Mouse (Mus musculus) MEL-GATA-1-ER (cell line): ENCODE results near the gene C1qa.
A peak's percentile ranks its signal among the peaks of the same experiment; 100 is the strongest.

Source experiments
- DNase-seq: peaks from one replicate; pipeline ENCODE4 v3.0.0-alpha.2; 2012; ENCODE audit warnings: low read depth; ENCODE audit errors: extremely low read depth

The C1qa gene

GRCm38 (mm10) chr4:136863517-136863916 lies 35.1 kb downstream of the C1qa start:
- no peak for DNase-seq

DNA sequence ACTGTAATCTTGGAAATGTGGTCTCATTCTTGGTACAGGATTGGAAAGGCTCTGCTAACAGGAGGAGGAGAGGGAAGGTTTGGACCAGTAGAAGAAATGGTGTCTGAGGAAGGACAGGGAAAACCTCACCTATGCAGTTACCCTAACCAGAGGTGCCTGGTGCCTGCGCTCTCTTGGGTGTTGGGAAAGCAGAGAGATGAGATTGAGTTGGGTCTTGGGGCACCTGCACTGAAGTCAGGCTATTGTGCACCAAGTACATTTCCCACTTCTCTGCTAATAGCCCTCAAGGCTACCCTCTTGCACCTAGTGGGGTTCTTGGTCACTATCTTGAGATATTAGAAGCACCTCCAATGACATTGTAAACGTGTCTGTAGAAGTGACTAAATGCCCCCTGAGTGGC lies 36.2 kb downstream of the C1qa start:
- DNase-seq = no peak

DNA sequence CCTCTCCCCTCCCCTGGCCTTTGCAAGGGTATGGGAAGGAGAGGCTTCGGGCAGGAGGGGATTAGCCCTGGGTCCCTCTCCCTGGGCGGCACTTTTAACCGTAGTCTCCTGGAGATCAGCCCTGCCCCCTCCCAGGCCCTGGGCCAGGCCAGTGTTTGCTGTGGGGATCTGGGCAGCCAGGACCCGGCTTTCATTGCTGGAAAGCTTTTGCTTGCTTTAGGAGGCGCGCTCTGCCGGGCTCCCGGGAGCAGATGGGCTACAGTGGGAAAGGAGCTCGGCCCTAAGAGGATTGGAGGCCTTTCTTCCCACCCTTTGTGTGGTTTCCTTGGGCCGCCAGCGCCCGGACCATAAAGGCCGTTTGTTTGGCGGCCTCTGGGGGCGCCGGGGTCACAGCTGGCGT lies 36.8 kb downstream of the C1qa start:
- DNase-seq = no peak

DNA sequence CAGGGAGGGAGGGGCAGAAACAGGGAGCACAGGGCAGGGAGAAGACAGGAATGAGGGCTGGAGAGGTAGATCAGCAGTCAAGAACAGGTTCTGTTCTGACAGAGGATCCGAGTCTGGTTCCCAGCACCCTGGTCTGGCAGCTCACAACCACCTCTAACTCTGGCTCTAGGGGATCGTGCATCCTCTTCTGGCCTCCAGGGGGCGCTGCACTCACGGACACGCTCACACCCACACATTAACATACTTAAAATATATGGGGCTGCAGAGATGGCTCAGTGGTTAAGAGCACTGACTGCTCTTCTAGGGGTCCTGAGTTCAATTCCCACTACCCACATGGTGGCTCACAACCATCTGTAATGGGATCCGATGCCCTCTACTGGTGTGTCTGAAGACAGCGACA lies 38.6 kb downstream of the C1qa start:
- peak; percentile 2 for DNase-seq

DNA sequence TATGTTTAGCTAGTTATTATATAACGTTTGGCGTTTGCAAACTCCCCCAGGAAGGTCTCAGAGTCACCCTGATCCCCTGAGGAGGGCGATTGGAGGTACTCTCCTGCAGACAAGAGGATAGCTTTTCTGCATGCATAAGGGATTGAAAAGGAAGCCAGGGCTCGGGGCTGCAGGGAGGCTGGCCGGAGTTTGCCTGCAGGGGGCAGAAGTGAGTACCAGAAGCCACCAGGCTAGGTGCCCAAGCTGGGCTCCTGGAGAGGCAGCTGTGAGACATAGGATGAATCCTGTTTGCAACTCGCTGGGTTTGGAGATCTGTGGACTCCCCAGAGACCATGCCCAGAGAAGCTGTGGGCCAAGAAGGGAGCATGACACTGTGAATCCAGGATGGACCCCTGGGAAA lies 43.5 kb downstream of the C1qa start:
- DNase-seq = no peak

DNA sequence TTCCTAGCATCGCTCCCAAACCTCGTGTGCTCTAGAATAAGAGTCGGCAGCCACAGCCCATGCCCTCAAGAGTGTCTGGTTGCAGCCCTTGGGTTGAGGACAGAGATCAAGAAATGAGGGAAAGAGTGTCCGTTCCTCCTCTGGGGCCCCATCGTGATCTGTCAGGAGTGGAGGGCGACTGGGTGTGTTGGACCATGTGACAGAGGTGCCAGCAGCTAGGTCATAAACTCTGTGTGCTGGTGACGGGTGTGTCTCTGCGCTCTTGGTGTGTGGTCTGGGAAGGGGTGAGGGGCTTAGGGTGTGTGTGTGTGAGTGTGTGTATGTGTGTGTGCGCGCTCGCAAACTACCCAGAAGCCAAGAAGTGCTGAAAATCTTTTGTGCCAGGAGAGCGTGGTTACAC lies 45.6 kb downstream of the C1qa start:
- DNase-seq = no peak

DNA sequence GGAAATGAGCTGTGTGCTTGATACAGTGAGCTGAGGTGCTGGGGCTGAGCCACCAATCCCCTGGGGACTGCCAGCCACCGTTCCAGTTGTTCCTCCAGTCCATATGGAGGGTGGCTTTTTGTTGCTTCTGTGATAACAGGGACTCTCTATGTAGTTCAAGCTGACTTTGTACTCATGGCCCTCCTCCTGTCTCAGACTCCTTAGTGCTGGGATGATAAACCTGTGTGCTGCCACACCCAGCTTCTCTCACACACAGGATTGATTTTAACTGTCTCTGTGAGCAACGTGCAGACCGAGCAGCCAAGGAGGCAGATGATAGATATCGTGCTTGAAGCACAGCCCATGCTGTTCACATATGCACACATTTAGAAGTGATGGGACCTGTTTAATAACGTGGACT lies 46.5 kb downstream of the C1qa start:
- no peak for DNase-seq

GRCm38 (mm10) chr4:136848565-136848964 lies 50.0 kb downstream of the C1qa start:
- no peak for DNase-seq

- DNase-seq = no peak
These were observed 51.4 kb downstream of the C1qa start for GRCm38 (mm10) chr4:136847166-136847565.
